Mouse (Mus musculus): Measurements from ENCODE around the gene Srpx2.

The Srpx2 gene

DNA sequence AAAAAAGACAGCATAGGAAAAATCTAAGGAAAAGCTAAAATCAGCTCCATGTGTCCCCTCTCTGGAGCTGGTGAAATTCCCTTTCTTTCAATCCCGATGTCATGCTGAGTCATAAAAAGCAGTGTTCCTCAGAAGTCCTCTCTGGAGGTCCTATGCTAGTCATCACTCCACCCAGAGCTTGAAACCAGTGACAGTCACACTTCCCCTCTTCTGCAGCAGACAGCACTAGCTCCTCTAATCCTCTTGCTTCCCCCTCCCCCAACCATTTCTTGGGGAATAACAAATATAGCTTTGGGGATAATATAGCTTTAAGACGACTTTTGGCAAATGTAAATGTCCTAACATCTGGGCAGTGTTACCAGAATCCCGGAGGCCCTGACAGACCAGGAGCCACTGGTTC lies at the start of gene Srpx2:
Srpx2 (plus strand) TSS at position 166 of the 400 bp plus-strand sequence.
- no peak for DNase-seq

DNA sequence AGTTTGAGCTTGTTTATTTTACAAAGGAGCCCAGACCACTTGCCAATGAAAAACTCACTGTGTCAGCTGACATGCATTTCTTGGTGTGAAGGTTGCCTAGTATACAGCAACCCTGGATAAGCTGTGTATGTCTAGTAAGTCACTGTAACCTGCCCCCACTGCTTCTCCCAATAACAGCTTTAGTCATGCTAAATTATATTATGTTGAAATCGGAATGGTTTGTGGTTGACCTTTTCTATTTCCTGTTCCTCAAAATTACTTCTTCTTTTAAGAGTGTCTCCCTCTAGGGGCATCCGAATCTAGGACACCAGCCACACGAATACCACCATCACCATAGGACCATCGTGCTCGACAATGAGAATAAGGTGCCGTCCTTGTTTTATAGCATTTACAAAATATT lies 38.5 kb upstream of the Srpx2 start:
- DNase-seq, result no peak

DNA sequence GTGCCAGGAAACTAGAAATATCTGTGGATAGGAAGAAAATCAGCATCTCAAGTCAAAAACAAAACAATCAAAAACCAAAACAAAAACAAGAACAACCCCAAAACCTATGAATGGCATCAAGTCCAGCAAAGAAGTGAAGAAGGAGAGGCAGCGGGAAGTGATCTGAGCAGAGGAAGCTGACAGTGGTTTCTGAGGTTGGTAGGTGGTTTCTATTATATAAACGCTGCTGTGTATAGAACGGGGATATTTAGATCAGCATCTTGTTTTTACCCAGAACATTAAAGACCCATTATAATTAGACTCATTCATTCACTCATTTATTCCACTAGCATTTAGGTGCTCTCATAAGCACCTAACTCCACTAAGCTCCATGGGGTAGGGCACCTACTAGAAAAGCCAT lies 20.9 kb upstream of the Srpx2 start:
- DNase-seq, result no peak

DNA sequence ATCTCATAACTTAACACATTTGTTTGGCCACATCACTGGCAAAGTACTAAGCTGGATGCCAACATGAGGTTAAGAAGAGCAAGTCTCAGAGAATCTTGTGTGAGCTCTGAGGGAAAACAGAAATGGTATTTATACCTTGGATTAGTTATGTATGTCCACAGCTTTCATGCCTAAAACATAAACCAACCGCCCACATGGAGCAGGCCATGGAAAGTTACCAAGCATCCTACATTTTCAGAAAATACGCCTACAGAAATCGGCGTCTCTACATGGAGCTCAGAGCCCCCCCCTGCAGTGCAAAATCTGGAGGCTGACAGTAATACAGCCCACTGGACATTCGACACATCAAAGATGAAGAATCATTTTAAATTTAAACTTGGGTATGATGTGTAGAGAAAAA lies 20.1 kb upstream of the Srpx2 start:
- no peak for DNase-seq

DNA sequence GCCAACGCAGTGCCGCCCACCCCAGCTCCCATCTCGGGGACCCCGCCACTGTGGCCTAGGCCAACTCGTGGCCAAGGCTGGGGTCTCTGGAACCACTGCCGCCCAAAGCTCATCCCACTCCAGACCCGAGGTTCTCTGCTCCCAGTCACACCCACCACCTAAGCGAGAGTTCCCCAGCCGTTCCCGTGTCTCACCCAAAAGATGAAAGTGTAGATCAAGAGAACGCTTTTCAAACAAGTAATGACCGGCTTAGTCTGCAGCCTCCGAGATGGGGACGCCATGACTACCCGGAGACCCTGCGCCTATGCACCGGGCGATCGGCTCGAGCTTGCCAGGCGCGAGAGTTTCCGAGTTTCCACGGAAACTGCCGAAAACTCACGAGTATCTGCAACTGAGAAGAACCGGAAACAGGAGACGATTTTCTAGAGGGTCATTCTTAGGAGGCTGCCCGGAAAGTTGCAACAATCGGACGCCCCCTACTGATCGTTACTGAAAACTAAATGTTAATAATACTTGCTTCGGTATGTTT lies 10.1 kb upstream of the Srpx2 start, which contains the start of gene Tspan6:
Tspan6 (minus strand) TSS at position 416 of the 529 bp plus-strand sequence.
- peak; percentile 91 for DNase-seq

DNA sequence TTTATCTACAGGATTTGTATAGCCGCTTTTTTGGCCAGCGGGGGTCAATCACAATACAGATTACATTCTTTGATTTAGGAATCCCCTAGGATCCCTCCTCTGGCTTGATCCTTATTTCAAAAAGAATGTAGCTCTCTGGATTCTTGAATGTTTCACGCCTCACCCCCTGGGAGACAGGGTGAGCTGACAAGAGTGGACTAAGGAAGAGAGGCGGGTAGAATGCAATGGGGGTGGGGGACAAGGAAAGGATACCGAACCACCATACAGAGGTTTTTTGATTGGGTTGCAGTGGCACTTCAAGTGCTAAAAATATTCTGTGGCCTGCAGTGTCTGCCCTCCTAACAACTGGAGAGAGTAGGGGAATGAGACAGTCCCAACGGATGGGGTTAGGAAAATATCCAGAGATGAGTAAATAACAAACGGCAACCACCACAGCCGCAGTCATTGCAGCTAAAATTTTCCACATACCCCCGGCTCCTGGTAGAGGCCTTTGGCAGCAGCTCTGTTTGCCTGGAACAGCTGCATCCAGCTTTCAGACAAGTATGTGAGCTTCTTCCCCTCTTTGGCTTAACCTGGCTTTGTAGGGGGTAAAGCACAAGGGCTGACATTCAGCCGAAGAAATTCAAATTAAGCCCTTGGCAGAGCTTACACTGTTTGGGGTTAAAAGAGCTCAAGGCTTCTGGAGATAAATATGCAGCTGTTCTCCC lies 3.3 kb downstream of the Srpx2 start:
- DNase-seq, result no peak

DNA sequence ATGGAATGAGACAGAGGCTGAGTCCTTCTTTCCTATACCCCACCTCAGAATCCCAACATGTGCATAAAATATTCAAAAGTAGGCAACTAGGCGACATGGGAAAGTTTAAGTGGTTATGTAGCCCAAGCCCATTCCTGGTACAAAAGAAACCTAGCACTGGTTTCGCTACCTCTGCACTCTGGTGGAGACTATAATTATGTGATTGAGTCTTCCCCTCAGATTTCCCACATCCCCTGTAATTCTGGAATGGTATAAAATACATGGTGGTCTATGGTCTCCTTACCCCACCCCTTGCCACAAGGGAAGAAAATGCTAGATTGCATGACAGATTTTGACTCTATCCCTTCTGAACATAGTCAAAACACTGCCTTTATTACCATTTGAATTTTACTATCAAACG lies 4.8 kb downstream of the Srpx2 start:
- no peak for DNase-seq

DNA sequence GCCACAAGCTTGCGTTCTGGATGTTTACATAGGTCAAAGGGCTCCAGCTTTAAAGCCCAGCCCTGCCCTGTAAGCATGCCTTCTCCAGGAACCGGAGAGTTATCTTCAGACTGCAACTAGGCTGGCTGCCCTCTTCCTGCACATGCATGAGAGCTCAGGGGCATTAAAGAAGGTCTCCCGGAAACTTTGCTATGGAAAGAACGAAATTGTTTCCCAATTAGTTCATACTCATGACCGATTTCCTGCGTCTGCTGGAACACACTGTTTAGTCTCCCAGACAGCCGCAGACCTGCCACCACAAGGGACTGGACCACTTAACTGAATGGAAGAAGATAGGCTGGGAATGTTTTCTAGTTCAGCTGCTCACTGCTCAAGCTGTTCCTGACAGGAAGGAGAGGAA lies 6.0 kb downstream of the Srpx2 start:
- DNase-seq, result no peak

DNA sequence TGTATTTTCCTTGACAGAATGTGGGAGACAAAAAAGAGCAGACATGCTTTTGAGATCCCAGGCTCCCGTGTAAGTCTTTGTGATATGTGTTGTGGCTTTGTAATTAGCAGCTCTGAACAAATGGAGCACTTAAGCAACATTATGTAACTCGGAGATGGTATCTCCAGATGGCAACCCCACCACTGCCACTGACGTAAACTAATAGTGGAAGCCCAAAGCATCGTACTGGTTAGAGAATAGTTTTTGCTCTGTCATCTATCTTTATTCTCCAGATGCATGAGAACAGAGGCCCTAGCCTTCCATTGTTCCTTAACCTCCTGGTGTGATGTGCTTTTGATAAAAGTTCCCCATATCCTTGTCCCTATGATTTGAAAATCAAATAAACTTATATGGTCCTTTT lies 13.0 kb downstream of the Srpx2 start:
- DNase-seq, result no peak

DNA sequence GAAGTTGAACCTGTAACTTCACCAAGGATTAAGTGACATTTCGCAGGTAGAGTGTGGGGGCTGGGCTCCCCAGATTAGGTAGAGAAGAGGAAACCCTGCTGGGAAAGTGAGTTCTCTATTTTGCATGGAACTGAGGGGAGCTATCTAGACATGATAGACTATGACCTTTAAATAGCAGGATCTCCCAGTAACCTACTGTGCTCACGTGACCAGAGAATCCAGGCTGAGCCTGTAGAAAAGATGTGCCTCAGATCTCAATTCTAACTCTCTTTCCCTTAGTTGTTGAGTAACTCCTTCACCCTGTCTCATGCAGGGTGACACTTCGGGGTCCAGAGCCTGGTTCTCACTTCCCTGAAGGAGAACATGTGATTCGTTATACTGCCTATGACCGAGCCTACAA lies 18.5 kb downstream of the Srpx2 start:
- no peak for DNase-seq

DNA sequence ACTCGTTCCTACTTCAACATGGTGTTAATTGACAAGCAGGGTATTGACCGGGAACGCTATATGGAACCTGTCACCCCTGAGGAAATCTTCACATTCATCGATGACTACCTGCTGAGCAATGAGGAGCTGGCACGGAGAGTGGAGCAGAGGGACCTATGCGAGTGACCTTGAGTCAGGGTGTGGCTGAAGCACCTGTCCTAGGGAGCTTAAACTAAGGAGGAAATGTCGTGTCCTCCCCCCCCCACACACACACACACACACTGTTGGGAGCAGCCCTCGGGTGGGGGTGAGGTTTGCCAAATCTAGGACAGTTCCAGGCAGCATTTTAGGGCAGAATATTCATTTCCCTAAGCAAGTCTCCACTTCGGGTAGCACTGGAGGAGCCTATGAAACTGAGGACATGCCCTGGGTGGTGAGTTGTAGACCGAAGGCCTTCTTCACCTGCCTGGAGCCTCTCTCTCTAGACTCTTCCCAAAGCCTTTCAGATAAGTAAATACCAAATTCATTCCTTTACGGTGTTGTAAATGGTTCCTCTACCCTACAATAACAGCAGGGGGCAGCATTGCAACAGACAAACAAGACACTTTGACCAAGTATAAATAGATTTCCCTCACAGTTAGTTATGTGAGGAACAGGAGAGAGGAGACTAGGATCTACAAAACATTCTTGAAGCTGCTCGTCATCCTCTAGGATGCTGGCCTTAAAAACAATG lies 23.2 kb downstream of the Srpx2 start:
- DNase-seq, result peak; percentile 60

DNA sequence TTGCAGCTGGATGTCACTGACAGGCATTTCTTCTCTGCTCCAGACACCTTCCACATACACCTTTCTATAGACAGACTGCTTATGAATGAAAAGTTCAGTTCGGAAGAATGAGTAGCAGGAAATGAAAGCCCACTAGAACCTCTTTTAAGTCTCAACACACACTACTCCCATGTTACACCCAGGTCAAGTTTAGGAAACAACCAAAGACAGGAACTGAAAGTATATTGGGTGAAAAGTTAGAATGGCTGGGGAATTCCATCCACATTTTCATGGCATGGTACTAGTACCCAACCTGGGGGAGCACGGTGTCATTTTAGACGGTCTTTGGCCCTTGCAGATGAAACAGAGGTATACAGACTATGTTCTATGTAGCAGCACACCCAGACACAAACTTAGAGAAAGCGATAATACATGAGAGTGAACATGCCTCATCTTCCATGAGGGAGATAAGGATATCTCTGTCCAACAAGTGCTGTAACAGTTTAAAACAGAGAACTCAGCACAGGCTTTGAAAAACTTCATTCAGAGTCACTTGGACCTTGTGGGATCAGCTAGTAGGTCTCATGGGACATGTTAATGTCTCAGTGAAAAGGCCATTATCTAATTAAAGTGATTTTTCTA lies 28.5 kb downstream of the Srpx2 start:
- no peak for DNase-seq

DNA sequence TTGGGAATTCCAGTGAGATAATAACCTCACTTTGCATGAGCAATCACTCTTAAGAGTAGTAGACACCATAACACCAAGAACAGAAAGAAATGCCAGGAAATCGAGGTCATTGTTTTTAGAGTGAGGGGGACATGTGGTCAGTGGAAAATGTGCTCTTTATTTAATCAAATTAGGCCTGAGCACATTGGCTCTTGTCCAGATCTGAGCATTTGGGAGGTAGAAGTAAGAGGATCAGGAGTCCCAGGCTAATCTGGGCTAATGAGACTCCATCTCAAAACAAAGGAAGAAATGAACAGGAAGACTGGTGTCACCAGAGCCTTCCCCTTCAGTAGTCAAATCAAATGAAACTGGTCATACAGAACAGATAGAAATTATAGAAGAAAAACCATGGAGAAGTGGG lies 31.3 kb downstream of the Srpx2 start:
- DNase-seq, result peak; percentile 90

DNA sequence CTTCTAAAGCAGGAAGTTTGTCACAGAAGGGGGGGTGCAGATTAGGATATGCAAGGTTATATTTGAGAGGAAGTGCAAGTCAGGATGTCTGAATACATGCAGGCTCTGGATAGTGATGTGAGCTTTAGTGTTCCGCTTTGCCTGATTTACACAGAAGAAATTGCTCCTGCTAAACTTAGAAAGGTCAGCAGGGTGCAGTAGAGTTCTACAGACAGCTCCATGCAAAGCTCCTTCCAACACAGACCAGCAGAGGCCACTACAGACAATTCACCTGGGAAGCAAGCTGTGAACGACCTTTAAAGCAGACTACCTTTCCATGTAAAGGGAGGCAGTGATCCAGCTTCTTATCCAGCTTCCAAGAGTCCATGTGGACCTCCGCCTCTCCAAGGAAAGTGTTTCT lies 39.2 kb downstream of the Srpx2 start:
- peak; percentile 70 for DNase-seq

DNA sequence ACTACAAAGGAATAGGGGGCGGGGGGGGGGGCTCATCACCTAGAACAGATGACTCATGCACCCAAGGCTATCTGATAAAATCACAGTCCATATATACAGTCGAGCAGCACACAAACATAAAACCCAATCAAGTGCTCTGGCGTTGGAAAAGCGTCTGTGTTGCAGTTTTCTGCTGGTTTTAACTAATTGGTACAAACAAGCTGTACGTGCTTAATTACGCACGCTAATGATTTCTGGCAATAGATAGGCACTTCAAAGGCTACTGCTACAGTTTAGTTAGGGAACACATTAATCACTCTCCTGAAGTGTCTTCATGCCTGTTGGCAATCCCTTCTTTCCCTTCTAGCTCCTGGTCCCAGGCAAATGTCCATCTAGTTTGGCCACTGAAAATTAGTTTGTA lies 46.4 kb downstream of the Srpx2 start:
- peak; percentile 26 for DNase-seq

DNA sequence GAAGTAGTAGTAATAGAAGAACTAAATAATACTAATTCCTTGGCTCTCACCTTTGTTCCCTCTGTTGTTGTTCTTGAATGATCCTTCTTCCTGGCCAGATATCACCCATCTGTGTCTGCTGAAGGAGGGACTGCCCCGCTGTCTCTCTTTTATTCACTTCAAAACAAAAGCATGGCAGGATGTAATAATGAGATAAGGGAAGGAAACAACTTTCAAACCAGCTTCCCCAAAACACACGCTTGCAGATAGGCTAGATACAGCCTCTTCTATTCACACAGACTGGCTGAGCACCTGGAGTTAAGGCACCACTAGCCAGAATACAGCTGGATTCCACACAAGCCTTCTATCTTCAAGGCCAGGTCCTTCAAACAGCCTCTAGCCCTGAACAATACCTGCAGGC lies 52.4 kb downstream of the Srpx2 start:
- no peak for DNase-seq

DNA sequence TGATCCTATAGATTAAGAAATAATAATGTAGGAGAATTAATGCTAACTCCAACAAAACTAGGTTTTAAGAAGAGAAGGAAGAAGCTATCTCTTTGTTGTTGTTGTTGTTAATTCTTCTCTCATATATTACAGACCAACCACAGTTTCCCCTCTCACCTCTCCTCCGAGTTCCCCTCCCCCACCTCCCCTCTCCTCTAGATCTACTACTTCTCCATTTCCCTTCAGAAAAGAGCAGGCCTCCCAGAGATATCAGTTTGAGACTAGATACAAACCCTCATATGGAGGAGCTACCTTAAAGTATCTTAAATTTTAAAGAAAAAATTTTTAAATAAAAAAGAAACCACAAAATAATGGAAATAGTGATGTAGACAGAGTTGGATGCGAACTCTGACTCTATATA lies 56.4 kb downstream of the Srpx2 start:
- no peak for DNase-seq

DNA sequence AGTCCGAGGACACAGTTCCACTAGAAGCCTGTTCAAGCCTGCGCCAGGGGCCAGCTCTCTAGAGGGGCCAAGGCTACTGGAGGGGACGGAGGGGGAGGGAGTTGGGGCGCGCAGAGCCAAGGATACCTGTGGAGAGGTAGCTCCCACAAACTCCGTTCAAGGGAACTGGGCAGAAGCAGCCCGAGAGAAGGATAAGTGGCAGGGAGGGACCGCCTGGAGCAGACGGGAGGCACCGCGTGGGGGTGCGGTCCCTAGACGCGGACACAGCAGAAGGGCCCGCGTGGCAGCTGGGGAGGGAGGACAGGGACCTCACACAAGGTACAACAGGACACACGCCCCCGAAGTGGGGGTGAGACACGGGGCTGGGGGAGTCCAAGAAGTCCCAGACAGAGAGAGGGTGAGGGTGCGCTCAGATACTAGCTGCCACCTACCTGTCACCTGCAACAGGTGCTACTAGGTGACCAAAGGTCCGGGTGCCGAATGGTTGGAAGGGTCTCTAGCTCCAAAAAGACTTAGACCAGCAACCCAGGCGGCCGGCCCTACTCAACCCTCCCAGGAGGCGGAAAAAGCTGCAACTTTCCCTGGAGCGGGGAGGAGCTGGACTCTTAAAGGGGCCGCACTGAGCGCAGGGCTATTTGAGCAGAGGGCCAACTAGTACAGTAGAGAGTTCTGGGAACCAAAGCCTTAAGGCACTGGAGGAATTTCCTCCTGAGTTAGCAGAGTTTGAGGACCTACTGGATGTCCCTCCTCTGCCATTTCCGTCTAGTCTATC lies 73.2 kb downstream of the Srpx2 start, which contains the start of gene Sytl4:
Sytl4 (minus strand) TSS at position 582 of the 772 bp plus-strand sequence.
- peak; percentile 41 for DNase-seq
